Mouse (Mus musculus): ENCODE data around the gene Ppih. TPM values are rescaled to one million over a fixed set of nuclear protein-coding genes. Genes with fewer than 3 reads are reported as not detected.

Ppih gene
- polyA plus RNA-seq, 1 experiment from 2014 or later = 38.1 TPM

DNA sequence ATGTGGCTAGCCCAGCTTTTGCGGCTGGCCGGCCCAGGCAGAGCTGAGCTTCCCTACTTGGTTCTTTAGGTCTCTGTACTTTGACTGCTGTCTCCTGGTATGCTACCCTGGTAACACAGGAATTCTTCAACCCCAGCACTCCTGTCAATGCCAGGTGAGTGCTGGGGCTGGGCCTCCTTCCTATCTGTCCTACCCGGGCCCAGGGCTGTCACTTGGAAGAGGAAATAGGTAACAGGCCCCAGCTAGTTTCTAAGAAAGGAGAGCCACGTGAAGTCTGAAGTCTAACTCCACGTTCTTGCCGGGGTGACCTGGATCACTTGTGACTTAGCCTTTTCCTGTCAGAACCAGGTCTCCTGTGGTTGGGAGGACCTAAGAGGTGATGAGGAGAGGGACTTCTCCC lies 63.3 kb downstream of the Ppih start:
- Histone ChIP-seq H3K27ac (no peak overlapping the region), H3K36me3 (no peaks in the 10 kb centered on the region), H3K9ac (no peak overlapping the region), H3K4me2 (no peak overlapping the region), H3K4me1 (replicated peaks) (peaks cover 17% of the 10 kb centered on the region), H3K27me3 (0 out of 2 replicates have a peak, but pooled peaks cover 4% of the 10 kb centered on the region), H3K4me3 (no peak overlapping the region), H3K9me3 (replicated peaks) (no peaks in the 10 kb centered on the region)
- no peak for ATAC-seq (replicated peaks; ENCODE audit: insufficient number of reproducible peaks, insufficient read depth, low FRiP score, low read depth)
- WGBS = 73% methylated on average over 6 of the region's 6 CpGs

DNA sequence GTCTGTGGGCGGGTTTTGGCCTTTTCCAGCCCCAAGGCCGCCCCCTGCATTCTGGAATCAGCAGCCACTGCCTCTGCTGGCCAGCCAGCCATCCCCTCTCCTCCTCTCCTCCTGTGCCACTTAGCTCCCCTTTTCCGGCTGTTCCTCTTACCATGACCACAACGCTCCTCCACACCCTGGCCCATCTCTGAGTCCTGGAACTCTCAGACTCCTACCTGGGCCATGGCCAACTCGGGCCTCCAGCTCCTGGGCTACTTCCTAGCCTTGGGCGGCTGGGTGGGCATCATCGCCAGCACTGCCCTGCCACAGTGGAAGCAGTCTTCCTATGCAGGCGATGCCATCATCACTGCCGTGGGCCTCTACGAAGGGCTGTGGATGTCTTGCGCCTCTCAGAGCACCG lies 65.0 kb downstream of the Ppih start, which contains the start of gene Cldn19:
Cldn19 (plus strand) TSS at position 64 of the 400 bp plus-strand sequence.
- H3K9me3 ChIP-seq (replicated peaks) = no peaks in the 10 kb centered on the region
- 0 out of 2 replicates have a peak, but pooled peaks cover 4% of the 10 kb centered on the region for H3K27me3 ChIP-seq
- H3K27ac ChIP-seq = no peak within 1 kb of the TSS
- H3K9ac ChIP-seq = no peak within 1 kb of the TSS
- H3K4me2 ChIP-seq = no peak within 1 kb of the TSS
- WGBS = 80% methylated on average over 12 of the region's 12 CpGs
- ATAC-seq (replicated peaks; ENCODE audit: insufficient number of reproducible peaks, insufficient read depth, low FRiP score, low read depth) = no peak
- no peaks in the 10 kb centered on the region for H3K36me3 ChIP-seq
- peaks cover 17% of the 10 kb centered on the region for H3K4me1 ChIP-seq (replicated peaks)
- H3K4me3 ChIP-seq = no peak within 1 kb of the TSS

DNA sequence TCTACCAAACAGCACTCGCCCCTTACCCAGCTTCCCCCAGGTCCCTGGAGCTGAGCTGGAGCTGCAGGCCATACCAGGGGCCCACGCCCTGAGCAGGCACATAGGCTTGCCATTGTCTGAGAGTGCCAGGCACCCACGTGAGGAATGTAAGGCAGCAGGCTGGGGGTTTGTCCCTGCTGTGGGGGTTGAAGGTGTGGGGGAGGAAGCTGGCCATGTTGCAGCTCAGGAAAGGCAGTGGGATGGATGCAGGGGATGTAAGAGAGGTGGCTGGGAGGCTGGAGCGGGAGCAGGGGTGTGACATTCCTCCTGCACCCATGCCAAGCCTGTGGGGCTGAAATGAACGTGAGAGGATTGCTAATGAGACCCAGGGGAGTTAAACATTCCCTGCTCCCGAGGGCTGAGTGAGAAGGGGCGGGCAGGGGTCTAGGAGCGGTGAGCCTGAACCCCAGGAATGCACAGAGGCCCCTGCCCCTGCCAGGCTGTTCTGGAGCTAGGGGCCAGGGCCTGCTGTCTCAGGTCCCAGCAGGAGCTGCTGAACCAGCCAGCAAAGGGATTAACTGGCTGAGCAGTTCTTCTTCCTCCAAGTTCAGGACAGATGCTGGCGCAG lies 66.2 kb downstream of the Ppih start:
- no peak overlapping the region for H3K4me3 ChIP-seq
- H3K4me1 ChIP-seq (replicated peaks) = peaks cover 12% of the 10 kb centered on the region
- H3K4me2 ChIP-seq = no peak overlapping the region
- no peak overlapping the region for H3K27ac ChIP-seq
- ATAC-seq (replicated peaks; ENCODE audit: insufficient number of reproducible peaks, insufficient read depth, low FRiP score, low read depth) = no peak
- H3K9me3 ChIP-seq (replicated peaks) = no peaks in the 10 kb centered on the region
- H3K27me3 ChIP-seq = 0 out of 2 replicates have a peak, but pooled peaks cover 4% of the 10 kb centered on the region
- 43% methylated on average over 9 of the region's 9 CpGs for WGBS
- peak overlapping the region; percentile 25; the same call in 1 of the 2 replicates for H3K9ac ChIP-seq
- no peaks in the 10 kb centered on the region for H3K36me3 ChIP-seq

DNA sequence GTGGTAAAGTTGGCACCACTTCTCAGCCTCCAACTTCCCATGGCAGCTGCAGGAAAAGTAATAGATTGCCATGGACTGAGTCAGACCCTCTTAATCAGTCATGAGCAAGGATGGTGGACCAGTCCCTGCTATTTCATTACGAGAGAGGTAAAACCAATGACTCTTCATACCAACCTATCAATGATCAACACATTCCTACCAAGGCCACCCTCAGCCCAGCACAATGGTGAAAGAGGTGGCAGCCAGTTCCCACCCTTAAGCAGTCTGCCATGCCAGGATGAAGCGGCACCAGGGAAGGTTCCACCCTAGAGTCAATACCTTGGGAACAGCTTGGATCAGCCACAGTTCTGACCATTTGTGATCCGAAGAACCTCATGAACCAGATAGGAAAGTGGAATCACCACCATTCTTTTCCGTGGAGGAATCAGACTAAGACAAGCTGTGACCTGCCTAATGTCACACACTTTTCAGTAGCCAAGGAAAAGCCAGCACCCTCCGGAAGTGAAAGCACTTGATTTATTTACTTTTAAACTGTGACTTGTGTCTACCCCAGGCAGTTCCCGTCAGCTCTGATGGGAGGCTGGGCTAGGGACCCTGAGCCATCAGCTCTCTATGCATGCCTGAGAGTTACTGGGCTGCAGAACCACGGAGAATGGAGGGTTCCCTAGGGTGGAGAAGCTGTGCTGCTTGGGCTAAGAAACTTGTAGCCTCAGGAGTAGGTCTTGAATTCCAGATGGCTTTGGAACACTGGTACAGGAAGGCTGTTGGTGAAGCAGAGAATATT lies 68.1 kb downstream of the Ppih start:
- WGBS = 53% methylated on average over 7 of the region's 7 CpGs
- Histone ChIP-seq H3K27me3 (0 out of 2 replicates have a peak, but pooled peaks cover 4% of the 10 kb centered on the region), H3K36me3 (peaks cover 9% of the 10 kb centered on the region; the same call in 1 of the 2 replicates), H3K9ac (no peak overlapping the region), H3K4me3 (no peak overlapping the region), H3K9me3 (replicated peaks) (no peaks in the 10 kb centered on the region), H3K4me2 (no peak overlapping the region), H3K27ac (no peak overlapping the region), H3K4me1 (replicated peaks) (peaks cover 27% of the 10 kb centered on the region)
- no peak for ATAC-seq (replicated peaks; ENCODE audit: insufficient number of reproducible peaks, insufficient read depth, low FRiP score, low read depth)

Other genes with a start within 250 kb of the Ppih start
- gene Slc2a1, start 211.8 kb downstream of the Ppih start, polyA plus RNA-seq (2015; fragmentation: Nextera tagmentation; extraction: Ambion mirVana) = 119 and 127 TPM in 2 replicates
- 9.9 and 10.6 TPM in 2 replicates for gene Zfp691, start 146.4 kb downstream of the Ppih start, polyA plus RNA-seq (2015; fragmentation: Nextera tagmentation; extraction: Ambion mirVana)
- gene Ermap, start 130.5 kb downstream of the Ppih start, polyA plus RNA-seq (2015; fragmentation: Nextera tagmentation; extraction: Ambion mirVana) = 0.69 and 2.9 TPM in 2 replicates
- gene Svbp, start 125.2 kb downstream of the Ppih start, polyA plus RNA-seq (2015; fragmentation: Nextera tagmentation; extraction: Ambion mirVana) = 111 and 124 TPM in 2 replicates
- gene Tmem269, start 102.3 kb downstream of the Ppih start, polyA plus RNA-seq (2015; fragmentation: Nextera tagmentation; extraction: Ambion mirVana) = 0.16 TPM in 2 replicates
- 23.9 and 24.4 TPM in 2 replicates for gene AU022252, start 87.8 kb downstream of the Ppih start, polyA plus RNA-seq (2015; fragmentation: Nextera tagmentation; extraction: Ambion mirVana)
- gene P3h1, start 87.6 kb downstream of the Ppih start, polyA plus RNA-seq (2015; fragmentation: Nextera tagmentation; extraction: Ambion mirVana) = 29.1 and 35.4 TPM in 2 replicates
- 0.23 TPM in 1 of 2 replicates, not detected in the other for gene Cldn19, start 65.1 kb downstream of the Ppih start, polyA plus RNA-seq (2015; fragmentation: Nextera tagmentation; extraction: Ambion mirVana)
- gene Ybx1, start 25.9 kb downstream of the Ppih start, polyA plus RNA-seq (2015; fragmentation: Nextera tagmentation; extraction: Ambion mirVana) = 583 and 597 TPM in 2 replicates
- 2.7 and 3.2 TPM in 2 replicates for gene Ccdc30, start 95.0 kb upstream of the Ppih start, polyA plus RNA-seq (2015; fragmentation: Nextera tagmentation; extraction: Ambion mirVana)
- 27.0 and 28.8 TPM in 2 replicates for gene Ppcs, start 101.9 kb upstream of the Ppih start, polyA plus RNA-seq (2015; fragmentation: Nextera tagmentation; extraction: Ambion mirVana)
- gene Zmynd12, start 102.3 kb upstream of the Ppih start, polyA plus RNA-seq (2015; fragmentation: Nextera tagmentation; extraction: Ambion mirVana) = 0.15 and 0.28 TPM in 2 replicates
- 4.1 and 4.2 TPM in 2 replicates for gene Rimkla, start 172.1 kb upstream of the Ppih start, polyA plus RNA-seq (2015; fragmentation: Nextera tagmentation; extraction: Ambion mirVana)
- gene Foxj3, start 216.5 kb upstream of the Ppih start, polyA plus RNA-seq (2015; fragmentation: Nextera tagmentation; extraction: Ambion mirVana) = 20.6 and 21.8 TPM in 2 replicates
- gene Frg2f1, start 219.0 kb upstream of the Ppih start, polyA plus RNA-seq (2015; fragmentation: Nextera tagmentation; extraction: Ambion mirVana) = 3.3 and 4.3 TPM in 2 replicates